Mouse (Mus musculus): ENCODE measurements around the gene 1110051M20Rik.

GRCm38 (mm10) chr2:91394078-91394477 is 50.4 kb downstream of the 1110051M20Rik start:
- no peak for TF ChIP-seq POLR2A (IDR thresholded peaks at IDR 0.05; ENCODE audit: low read depth, low read length)
- TF ChIP-seq EP300 (IDR thresholded peaks at IDR 0.05; ENCODE audit: low read length), result no peak
- TF ChIP-seq HCFC1 (IDR thresholded peaks at IDR 0.05; ENCODE audit: low read depth, low read length), result no peak
- no peak for TF ChIP-seq ZNF384 (IDR thresholded peaks at IDR 0.05; ENCODE audit: low read depth, low read length)
- no peak for TF ChIP-seq CTCF (conservative IDR thresholded peaks at IDR 0.05 in 1 of 2, IDR thresholded peaks at IDR 0.05 in 1 of 2; ENCODE audit: low read depth in 2 of 2, low read length in 2 of 2)
- no peak for TF ChIP-seq ZC3H11A (IDR thresholded peaks at IDR 0.05; ENCODE audit: low read depth, low read length)
- TF ChIP-seq RAD21 (IDR thresholded peaks at IDR 0.05; ENCODE audit: low read depth, low read length), result no peak
- TF ChIP-seq MAFK (IDR thresholded peaks at IDR 0.05; ENCODE audit: insufficient replicate concordance, low read length), result no peak
- TF ChIP-seq MAX (IDR thresholded peaks at IDR 0.05; ENCODE audit: low read length), result no peak
- TF ChIP-seq MAZ (IDR thresholded peaks at IDR 0.05; ENCODE audit: low read depth, low read length), result no peak
- no peak for TF ChIP-seq USF1 (IDR thresholded peaks at IDR 0.05; ENCODE audit: low read depth, low read length)
- no peak for TF ChIP-seq TBP (conservative IDR thresholded peaks at IDR 0.05; ENCODE audit: low read depth, low read length)
- TF ChIP-seq ETS1 (conservative IDR thresholded peaks at IDR 0.05; ENCODE audit: low read depth, low read length), result no peak
- TF ChIP-seq POLR2AphosphoS2 (IDR thresholded peaks at IDR 0.05; ENCODE audit: low read depth, low read length), result no peak
